Mouse (Mus musculus): Measurements from ENCODE around the gene Plekha4. TPM values are rescaled to one million over a fixed set of nuclear protein-coding genes. Genes with fewer than 3 reads are reported as not detected.

Gene Plekha4
- polyA plus RNA-seq, 1 experiment from 2014 or later, result 1.1 TPM

GRCm38 (mm10) chr7:45488293-45489204 is 37.6 kb upstream of the Plekha4 start, which contains the start of gene Dhdh:
Gene Dhdh, minus strand, starts transcription at chr7:45488805.
- peaks cover 19% of the 10 kb centered on the region for H3K36me3 ChIP-seq
- ATAC-seq (ENCODE audit: extremely low read depth, insufficient number of reproducible peaks, low FRiP score, low TSS enrichment), result peak; percentile 28; the same call in 1 of the 2 replicates
- WGBS, result 9% methylated on average over 37 of the region's 38 CpGs
- no peaks in the 10 kb centered on the region for H3K9me3 ChIP-seq
- H3K4me3 ChIP-seq, result peak within 1 kb of the TSS; percentile 62
- H3K4me2 ChIP-seq, result peak within 1 kb of the TSS; percentile 78
- H3K27ac ChIP-seq (replicated peaks), result peak within 1 kb of the TSS; percentile 58
- peaks cover 29% of the 10 kb centered on the region for H3K4me1 ChIP-seq
- no peaks in the 10 kb centered on the region for H3K27me3 ChIP-seq (replicated peaks)
- peak within 1 kb of the TSS; percentile 84 for H3K9ac ChIP-seq

- Histone ChIP-seq H3K4me1 (peaks cover 29% of the 10 kb centered on the region), H3K9me3 (no peaks in the 10 kb centered on the region), H3K27me3 (replicated peaks) (no peaks in the 10 kb centered on the region), H3K9ac (no peak overlapping the region), H3K4me3 (no peak overlapping the region), H3K4me2 (no peak overlapping the region), H3K27ac (replicated peaks) (no peak overlapping the region), H3K36me3 (peaks cover 29% of the 10 kb centered on the region)
- WGBS, result 49% methylated on average over 7 of the region's 7 CpGs
- ATAC-seq (ENCODE audit: extremely low read depth, insufficient number of reproducible peaks, low FRiP score, low TSS enrichment), result no peak
Measured at GRCm38 (mm10) chr7:45489578-45489977, 36.6 kb upstream of the Plekha4 start.

GRCm38 (mm10) chr7:45490822-45491221 is 35.3 kb upstream of the Plekha4 start:
- 0 out of 2 replicates have a peak overlapping the region, but pooled peaks have one; percentile 42 for H3K9ac ChIP-seq
- no peak overlapping the region for H3K4me3 ChIP-seq
- no peaks in the 10 kb centered on the region for H3K9me3 ChIP-seq
- no peak for ATAC-seq (ENCODE audit: extremely low read depth, insufficient number of reproducible peaks, low FRiP score, low TSS enrichment)
- H3K36me3 ChIP-seq, result peaks cover 40% of the 10 kb centered on the region
- H3K27ac ChIP-seq (replicated peaks), result no peak overlapping the region
- 46% methylated on average over 9 of the region's 9 CpGs for WGBS
- peak overlapping the region; percentile 37 for H3K4me2 ChIP-seq
- H3K27me3 ChIP-seq (replicated peaks), result no peaks in the 10 kb centered on the region
- H3K4me1 ChIP-seq, result peaks cover 29% of the 10 kb centered on the region

GRCm38 (mm10) chr7:45491264-45491663 is 34.9 kb upstream of the Plekha4 start:
- no peaks in the 10 kb centered on the region for H3K9me3 ChIP-seq
- no peak overlapping the region for H3K27ac ChIP-seq (replicated peaks)
- H3K4me2 ChIP-seq, result peak overlapping the region; percentile 37; the same call in 1 of the 2 replicates
- H3K27me3 ChIP-seq (replicated peaks), result no peaks in the 10 kb centered on the region
- no peak overlapping the region for H3K4me3 ChIP-seq
- H3K9ac ChIP-seq, result 0 out of 2 replicates have a peak overlapping the region, but pooled peaks have one; percentile 42
- peaks cover 29% of the 10 kb centered on the region for H3K4me1 ChIP-seq
- peaks cover 43% of the 10 kb centered on the region for H3K36me3 ChIP-seq
- ATAC-seq (ENCODE audit: extremely low read depth, insufficient number of reproducible peaks, low FRiP score, low TSS enrichment), result no peak; the same call in 1 of the 2 replicates
- WGBS, result 23% methylated on average over 3 of the region's 3 CpGs

GRCm38 (mm10) chr7:45492225-45492844 is 33.8 kb upstream of the Plekha4 start:
- Histone ChIP-seq H3K9ac (no peak overlapping the region), H3K4me2 (no peak overlapping the region), H3K4me3 (no peak overlapping the region), H3K27me3 (replicated peaks) (no peaks in the 10 kb centered on the region), H3K36me3 (peaks cover 54% of the 10 kb centered on the region), H3K27ac (replicated peaks) (no peak overlapping the region), H3K9me3 (no peaks in the 10 kb centered on the region), H3K4me1 (peaks cover 29% of the 10 kb centered on the region)
- no peak for ATAC-seq (ENCODE audit: extremely low read depth, insufficient number of reproducible peaks, low FRiP score, low TSS enrichment)
- 93% methylated on average over 8 of the region's 8 CpGs for WGBS

- H3K4me1 ChIP-seq, result peaks cover 28% of the 10 kb centered on the region
- H3K27ac ChIP-seq (replicated peaks), result no peak overlapping the region
- peaks cover 60% of the 10 kb centered on the region for H3K36me3 ChIP-seq
- H3K4me2 ChIP-seq, result no peak overlapping the region
- no peak overlapping the region for H3K9ac ChIP-seq
- H3K9me3 ChIP-seq, result no peaks in the 10 kb centered on the region
- 87% methylated on average over 5 of the region's 5 CpGs for WGBS
- no peak overlapping the region for H3K4me3 ChIP-seq
- ATAC-seq (ENCODE audit: extremely low read depth, insufficient number of reproducible peaks, low FRiP score, low TSS enrichment), result no peak
- no peaks in the 10 kb centered on the region for H3K27me3 ChIP-seq (replicated peaks)
Measured at GRCm38 (mm10) chr7:45492951-45493350, 33.2 kb upstream of the Plekha4 start.

- no peak overlapping the region for H3K4me3 ChIP-seq
- no peaks in the 10 kb centered on the region for H3K9me3 ChIP-seq
- peaks cover 76% of the 10 kb centered on the region for H3K36me3 ChIP-seq
- no peak overlapping the region for H3K4me2 ChIP-seq
- WGBS, result 82% methylated on average over 9 of the region's 9 CpGs
- H3K4me1 ChIP-seq, result peaks cover 15% of the 10 kb centered on the region
- H3K9ac ChIP-seq, result no peak overlapping the region
- ATAC-seq (ENCODE audit: extremely low read depth, insufficient number of reproducible peaks, low FRiP score, low TSS enrichment), result no peak
- H3K27ac ChIP-seq (replicated peaks), result no peak overlapping the region
- H3K27me3 ChIP-seq (replicated peaks), result no peaks in the 10 kb centered on the region
Measured at GRCm38 (mm10) chr7:45494548-45494947, 31.6 kb upstream of the Plekha4 start.

GRCm38 (mm10) chr7:45498427-45498826 is 27.7 kb upstream of the Plekha4 start:
- no peak overlapping the region for H3K9ac ChIP-seq
- H3K4me3 ChIP-seq, result no peak overlapping the region
- H3K36me3 ChIP-seq, result peaks cover 97% of the 10 kb centered on the region
- peaks cover 5% of the 10 kb centered on the region for H3K4me1 ChIP-seq
- H3K9me3 ChIP-seq, result no peaks in the 10 kb centered on the region
- no peak overlapping the region for H3K4me2 ChIP-seq
- no peak overlapping the region for H3K27ac ChIP-seq (replicated peaks)
- WGBS, result 92% methylated on average over 6 of the region's 6 CpGs
- no peak for ATAC-seq (ENCODE audit: extremely low read depth, insufficient number of reproducible peaks, low FRiP score, low TSS enrichment)
- H3K27me3 ChIP-seq (replicated peaks), result no peaks in the 10 kb centered on the region

GRCm38 (mm10) chr7:45507583-45507982 is 18.5 kb upstream of the Plekha4 start:
- H3K9ac ChIP-seq, result no peak overlapping the region
- H3K9me3 ChIP-seq, result no peaks in the 10 kb centered on the region
- WGBS, result 86% methylated on average over 6 of the region's 6 CpGs
- peaks cover 18% of the 10 kb centered on the region for H3K4me1 ChIP-seq
- peak overlapping the region; percentile 96; the same call in 1 of the 2 replicates for H3K4me2 ChIP-seq
- H3K27me3 ChIP-seq (replicated peaks), result no peaks in the 10 kb centered on the region
- ATAC-seq (ENCODE audit: extremely low read depth, insufficient number of reproducible peaks, low FRiP score, low TSS enrichment), result no peak
- H3K4me3 ChIP-seq, result no peak overlapping the region
- peaks cover 49% of the 10 kb centered on the region for H3K36me3 ChIP-seq
- H3K27ac ChIP-seq (replicated peaks), result no peak overlapping the region

- Histone ChIP-seq H3K27ac (replicated peaks) (peak overlapping the region; percentile 90), H3K36me3 (peaks cover 41% of the 10 kb centered on the region), H3K4me1 (peaks cover 18% of the 10 kb centered on the region), H3K9me3 (no peaks in the 10 kb centered on the region), H3K4me3 (peak overlapping the region; percentile 90), H3K9ac (peak overlapping the region; percentile 95), H3K27me3 (replicated peaks) (no peaks in the 10 kb centered on the region), H3K4me2 (peak overlapping the region; percentile 96)
- WGBS, result 73% methylated on average over 6 of the region's 6 CpGs
- ATAC-seq (ENCODE audit: extremely low read depth, insufficient number of reproducible peaks, low FRiP score, low TSS enrichment), result peak; percentile 57; the same call in 1 of the 2 replicates
Measured at GRCm38 (mm10) chr7:45508561-45508960, 17.6 kb upstream of the Plekha4 start.

GRCm38 (mm10) chr7:45509181-45509882 is 16.8 kb upstream of the Plekha4 start:
- peak overlapping the region; percentile 90 for H3K27ac ChIP-seq (replicated peaks)
- H3K9me3 ChIP-seq, result no peaks in the 10 kb centered on the region
- no peak for ATAC-seq (ENCODE audit: extremely low read depth, insufficient number of reproducible peaks, low FRiP score, low TSS enrichment)
- H3K36me3 ChIP-seq, result peaks cover 35% of the 10 kb centered on the region
- H3K4me3 ChIP-seq, result peak overlapping the region; percentile 90
- H3K4me1 ChIP-seq, result peaks cover 18% of the 10 kb centered on the region
- no peaks in the 10 kb centered on the region for H3K27me3 ChIP-seq (replicated peaks)
- H3K4me2 ChIP-seq, result peak overlapping the region; percentile 96
- WGBS, result 29% methylated on average over 19 of the region's 19 CpGs
- H3K9ac ChIP-seq, result peak overlapping the region; percentile 95

Data from heart, embryonic 13.5 days (tissue).